Mouse (Mus musculus) hindlimb bud, embryonic 11.5 days (tissue): ENCODE measurements at regions not wholly inside any gene's neighbourhood (a gene's known extent, or its start where the extent isn't known, plus 50 kb on each side); places are given as distances from the start of the nearest gene placed in this dataset.

Experiments used
- DNase-seq: peaks from one replicate; pipeline ENCODE4 v3.0.0-alpha.2; 2012; ENCODE audit warnings: low read depth, low spot score; ENCODE audit errors: extremely low spot score

DNA sequence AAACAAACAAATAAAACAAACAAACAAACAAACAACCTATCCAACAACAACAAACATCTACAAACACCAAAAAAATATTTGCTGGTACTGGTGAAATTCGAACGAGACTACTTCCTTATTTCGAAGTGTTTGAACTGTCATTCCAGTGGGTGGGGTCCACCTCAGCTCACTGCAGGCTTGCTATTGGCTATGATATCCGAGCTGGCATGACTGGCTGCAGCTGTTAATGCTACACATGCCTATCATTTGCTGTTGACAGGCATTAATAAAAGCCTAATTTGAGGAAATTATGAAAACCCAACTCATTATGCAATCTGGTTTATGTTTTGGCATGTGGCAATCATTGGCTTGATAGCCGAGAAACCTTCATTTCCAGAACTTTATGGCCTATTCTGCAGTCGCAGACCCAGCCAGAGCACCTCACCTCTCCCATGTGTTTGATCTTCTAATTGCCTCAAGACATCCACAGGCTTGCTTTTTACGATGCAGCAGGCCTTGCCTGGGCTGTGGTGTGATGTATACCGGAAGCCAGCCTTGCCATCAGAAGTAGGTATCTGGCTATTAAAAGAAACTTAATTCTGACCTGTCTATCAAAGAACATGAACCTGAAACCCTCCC lies 283.3 kb upstream of the Nr2f2 start:
- DNase-seq: peak; percentile 89

DNA sequence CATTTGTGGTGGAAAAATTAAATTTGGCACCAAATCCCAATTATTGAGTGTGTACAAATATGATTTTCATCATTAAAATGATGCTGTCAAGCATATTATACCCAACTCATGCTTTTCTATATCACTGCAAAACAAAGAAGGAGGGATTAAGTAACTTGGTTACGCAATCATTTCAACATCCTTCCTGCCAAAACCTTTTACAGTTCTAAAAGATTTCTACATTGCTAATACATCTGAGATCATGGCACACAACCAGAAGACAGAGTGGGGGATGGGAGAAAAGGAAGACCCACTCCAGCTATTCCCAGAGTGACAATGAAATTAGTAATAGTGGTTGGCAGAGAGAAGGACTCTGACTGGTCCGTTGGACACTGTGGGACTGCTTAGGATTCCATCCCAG lies 280.3 kb upstream of the Nr2f2 start:
- no peak for DNase-seq

DNA sequence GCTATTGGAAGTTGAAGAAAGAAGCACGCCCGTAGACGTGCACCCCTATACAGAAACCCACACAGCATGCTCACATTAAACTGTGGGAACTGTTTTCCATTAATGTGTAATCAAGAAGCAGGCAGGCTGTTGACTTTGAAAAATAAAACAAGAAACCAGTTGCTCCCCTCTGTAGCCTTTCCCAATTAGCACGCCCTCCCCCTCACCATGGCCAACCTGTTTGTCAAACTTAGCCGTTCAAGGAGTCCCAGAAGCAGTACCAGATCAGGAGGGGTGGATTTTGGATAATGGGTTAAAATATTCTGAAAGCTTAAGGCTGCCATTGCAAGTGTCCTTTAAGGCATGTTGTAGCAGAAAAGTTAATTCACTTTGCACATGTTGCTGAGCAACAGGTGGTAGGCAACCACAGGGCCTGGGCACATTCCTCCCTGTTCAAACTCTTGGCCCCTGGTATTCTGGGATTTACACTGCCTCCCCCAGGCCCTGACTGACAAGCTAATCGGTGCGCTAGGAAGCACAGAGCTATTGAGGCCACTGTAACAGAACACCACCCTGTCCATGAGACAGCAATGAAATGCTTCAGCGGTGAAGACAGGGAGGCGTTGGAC lies 277.3 kb upstream of the Nr2f2 start:
- no peak for DNase-seq

DNA sequence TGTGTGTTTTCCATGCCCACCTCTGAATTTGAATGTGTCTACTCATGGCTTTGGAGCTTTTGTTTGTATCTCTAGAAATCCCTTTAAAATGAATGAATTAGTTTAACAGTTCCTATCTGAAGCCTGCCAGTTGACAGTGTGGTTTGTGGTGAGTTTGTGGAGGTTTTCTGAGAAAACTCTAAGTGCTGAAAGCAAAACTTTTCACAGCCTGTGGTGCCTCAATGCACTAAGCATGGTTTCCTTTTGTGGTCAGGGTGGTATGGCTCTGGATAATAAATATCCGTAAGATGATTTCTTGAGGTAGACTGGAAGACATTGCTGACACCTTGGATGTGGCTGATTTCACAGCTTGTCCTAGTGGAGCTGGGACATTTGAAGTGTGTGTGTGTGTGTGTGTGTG lies 276.5 kb upstream of the Nr2f2 start:
- DNase-seq: no peak

DNA sequence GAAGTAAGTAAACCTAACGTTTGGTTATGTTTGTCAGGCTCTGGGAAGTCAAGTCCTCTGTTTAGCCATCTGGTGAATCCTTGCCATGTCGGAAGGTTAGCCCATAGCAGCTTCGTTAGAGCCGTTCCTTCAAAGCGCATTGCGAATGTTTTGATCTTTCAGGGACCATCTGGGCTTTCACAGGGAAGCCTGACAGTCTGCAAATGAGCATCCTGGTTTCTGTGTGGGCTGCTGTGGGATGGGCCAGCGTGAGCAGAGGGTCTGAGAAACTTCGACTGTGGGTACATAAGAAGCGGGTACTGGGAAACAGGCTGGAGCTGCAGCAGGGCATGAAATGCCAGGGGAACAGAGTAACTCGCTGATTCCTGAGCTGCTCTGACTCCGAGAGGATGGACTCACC lies 274.7 kb upstream of the Nr2f2 start:
- no peak for DNase-seq

DNA sequence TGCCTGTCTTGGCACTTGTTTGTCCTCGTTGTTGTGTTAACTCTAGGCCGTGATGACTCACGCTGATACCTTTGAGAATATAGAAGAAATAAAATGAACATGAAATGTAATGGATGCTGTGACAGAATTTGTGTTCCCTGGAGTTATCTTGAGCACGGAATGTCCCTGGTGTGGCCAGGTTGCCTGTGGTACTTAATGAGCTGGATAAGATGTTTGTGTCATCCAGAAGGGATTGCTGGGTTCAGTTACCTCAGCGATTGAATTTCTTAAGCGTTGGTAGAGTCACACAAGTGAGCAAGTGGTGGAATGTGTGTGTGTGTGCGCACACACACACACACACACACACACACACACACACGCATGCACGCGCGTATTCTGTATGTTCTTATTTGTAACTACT lies 274.0 kb upstream of the Nr2f2 start:
- DNase-seq: no peak

DNA sequence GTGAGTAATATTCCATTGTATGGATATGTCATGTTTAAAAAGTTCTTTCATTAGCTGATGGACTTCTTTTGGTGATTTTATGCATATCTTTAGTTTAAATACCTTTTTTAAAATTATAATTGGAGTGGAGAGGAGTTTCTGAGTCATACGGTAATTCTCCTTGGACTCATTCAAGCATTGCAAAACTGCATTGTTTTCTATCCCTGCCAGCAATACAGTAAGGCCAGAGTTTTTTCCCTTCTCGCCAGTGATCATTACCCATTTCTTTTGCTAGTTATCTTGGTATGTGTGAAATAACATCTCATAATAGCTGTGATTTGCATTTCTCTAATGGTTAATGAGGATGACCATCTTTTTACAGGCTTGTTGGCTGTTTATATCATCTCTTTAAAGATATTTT lies 271.6 kb upstream of the Nr2f2 start:
- no peak for DNase-seq

DNA sequence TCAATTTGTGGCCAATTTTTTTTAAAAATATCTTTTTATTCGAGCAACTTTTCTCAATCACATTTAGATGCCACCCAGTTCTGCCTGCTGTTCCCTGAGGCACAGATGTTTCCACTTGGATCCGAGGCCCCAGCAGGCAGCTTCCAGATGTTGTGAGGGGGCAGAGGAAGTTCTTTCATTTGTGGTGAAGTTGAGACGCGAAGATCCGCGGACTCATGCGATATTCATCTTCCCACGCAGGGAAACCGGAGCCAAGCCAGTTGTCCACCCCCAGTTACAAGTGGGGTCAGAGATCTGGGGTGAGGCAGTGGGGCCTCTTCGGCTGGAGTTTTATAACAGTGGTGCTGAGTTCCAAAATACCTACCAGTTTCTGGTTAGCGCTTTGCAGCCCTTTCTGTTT lies 267.5 kb upstream of the Nr2f2 start:
- no peak for DNase-seq

DNA sequence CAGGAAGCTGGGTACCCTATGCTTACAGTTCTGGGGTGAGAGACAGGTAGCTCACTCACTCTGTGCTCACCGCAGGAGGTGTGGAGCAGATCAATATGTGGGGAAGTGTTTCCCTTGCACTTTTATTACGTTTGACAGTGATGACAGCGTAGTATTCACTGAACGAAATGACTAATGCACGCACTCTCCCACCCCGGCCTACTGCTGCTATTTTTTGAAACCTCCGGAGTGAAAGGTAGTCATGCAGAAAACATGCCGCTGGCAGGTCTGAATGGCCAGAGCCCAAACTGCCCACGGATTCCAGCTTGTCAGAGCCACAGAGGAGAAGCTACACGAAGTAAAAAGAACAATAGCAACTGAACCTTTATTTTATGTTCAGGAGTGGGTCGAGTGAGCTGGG lies 267.0 kb upstream of the Nr2f2 start:
- no peak for DNase-seq

DNA sequence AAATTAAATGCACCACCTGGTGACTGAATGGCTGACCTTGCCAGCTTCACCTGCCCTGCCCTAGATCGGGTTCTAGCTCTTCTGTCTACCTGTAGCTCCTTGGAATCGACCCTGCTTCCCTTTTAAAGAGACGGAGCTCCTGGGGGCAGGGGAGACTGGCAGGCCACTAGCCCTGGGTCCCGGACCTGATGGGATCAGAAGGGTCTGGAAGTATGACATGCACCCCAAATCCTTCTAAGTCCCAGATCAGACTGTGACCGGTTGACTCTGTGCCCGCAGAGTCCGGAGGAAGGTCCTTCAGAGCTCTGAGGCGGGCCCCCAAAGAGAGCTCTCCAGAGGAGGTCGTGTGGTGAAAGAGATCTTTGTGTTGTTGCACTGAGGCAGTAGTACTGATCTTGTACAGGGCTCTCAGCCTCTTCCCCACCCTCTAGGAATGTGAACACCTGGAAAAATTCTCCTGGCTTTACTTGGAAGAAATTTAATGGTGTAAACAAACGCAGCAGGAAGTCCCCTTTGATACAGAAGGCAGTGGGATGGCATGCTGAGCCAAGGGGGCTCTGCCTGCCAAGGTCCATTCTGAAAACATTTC lies 259.2 kb upstream of the Nr2f2 start:
- DNase-seq: no peak

DNA sequence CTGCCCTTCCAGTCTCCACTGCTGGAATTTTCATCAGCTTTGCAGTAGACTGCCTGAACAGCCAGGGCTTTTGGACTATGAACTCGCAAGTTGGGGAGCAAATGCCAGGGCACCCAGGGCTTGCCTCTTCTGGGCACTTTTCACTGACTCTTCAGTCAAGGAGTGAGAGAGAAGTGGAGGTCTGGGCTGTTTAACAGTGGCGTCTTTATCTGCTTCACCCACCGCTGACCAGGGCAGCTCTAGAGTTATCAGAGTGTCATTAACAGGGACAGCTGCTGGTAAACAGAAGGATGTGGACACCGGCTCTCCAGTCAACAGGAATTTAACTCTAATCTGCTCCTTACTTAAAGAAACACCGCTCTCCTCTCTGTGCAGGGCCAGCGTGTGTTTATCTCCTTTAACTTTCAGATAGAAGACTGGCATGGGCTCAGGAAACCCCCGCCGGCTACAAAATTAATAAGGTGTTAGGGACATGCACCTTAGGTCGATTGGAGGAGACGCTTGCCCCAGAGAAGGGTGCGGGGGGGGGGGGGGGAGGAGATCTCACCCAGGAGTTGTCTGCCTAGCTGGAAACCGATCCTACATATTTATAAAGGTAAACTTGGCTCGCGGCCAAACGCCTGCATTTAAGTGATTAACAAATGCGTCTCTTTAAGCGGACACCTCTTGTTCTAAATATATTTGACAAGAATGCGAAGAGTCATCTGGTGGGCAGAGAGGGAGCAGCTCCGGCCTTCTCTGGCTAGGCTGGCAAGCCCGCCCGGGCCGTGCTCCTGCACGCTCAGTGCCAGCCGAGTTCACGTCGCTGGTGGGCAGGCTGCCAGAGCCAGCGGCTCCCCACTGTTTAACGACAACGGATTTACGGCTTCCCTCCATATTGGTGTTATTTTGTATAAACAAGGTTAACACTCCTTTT lies 258.4 kb upstream of the Nr2f2 start:
- DNase-seq: no peak

DNA sequence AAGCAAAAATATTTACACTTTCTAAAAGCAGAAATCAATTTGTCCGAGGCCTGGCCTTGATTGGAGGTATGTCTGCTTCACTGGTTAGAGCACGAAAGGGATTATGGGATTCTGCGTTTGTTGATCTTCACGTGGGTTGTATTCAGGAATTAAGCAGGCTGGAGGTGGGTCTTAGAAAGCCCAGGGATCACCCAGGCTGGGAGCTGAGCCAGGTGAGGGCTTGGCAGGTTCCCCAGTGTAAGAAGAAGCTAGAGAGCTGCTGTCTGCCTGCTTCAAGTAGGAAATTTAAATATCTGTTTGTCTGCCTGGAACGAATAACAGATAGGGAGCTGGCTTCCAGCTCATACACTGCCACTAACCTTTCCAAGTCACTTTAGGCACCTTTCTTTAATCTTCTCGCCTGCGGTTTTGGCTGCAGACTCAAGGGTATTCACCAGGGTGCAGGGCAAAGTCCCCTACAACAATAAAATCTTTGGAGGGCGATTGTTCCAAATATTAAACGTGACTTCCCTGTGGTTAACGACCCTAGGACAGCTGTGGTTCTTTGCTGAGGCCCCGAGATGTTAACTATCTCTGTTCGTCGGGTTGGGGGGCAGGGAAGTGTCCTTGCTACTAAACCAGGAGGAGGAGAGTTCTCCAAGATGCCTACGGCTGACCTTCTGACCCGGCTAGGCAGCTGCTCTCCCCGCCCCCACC lies 257.6 kb upstream of the Nr2f2 start:
- no peak for DNase-seq

DNA sequence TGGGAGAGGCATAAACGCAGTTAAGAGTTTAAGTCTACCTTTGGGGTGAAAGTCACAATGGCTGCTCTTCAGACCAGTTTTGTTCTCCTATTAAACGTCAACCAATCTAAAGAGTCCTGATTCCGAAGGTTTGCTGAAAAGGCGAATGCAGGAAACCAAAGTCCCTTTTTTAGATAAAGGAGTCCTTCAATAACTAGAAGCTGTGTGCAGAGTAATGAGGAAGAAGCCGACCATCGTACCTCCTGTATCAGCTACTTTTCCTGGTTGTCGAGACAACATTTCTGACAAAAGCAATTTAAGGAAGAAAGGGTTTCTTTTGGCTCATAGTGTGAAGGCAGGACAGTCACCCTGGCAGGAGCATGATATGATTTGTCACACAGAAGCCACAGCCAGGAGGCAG lies 252.9 kb upstream of the Nr2f2 start:
- DNase-seq: no peak

DNA sequence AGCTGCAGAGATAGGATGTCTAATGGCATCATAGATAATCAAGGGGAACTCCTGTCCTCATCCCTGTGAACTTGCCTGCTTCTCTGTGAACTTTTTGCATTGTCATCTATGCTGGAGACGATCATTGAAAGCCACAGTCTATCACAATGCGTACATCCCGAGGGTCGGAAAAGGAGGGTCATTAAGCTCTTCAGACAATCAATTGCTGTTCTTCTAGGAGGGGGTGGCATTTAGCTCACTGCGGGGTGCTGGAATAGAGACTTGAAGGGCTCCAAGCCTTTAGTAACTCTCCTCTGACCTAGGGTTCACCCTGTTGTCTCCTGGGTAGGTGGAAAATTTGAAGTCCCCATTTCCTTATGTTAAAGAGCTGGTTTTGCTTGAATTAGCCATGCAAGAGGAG lies 251.7 kb upstream of the Nr2f2 start:
- no peak for DNase-seq

DNA sequence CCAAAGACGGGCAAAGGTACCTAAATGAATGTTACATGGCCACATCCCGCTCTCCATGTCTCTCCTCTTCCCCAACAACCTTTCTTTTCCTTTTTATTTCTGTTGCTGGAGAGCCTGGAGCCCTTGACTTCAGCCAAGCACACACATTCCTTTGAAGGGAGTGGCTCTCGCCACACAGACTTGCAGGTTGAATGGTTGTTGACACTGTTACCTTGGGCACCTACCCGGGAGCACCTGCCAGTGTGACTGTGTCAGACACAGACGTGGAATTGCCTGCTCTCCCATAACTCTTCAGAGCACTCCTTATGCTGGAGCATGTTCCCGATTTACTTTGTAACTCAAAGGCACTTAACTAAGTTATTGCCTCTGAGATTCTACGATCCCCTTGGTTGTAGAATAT lies 240.0 kb upstream of the Nr2f2 start:
- DNase-seq: no peak

DNA sequence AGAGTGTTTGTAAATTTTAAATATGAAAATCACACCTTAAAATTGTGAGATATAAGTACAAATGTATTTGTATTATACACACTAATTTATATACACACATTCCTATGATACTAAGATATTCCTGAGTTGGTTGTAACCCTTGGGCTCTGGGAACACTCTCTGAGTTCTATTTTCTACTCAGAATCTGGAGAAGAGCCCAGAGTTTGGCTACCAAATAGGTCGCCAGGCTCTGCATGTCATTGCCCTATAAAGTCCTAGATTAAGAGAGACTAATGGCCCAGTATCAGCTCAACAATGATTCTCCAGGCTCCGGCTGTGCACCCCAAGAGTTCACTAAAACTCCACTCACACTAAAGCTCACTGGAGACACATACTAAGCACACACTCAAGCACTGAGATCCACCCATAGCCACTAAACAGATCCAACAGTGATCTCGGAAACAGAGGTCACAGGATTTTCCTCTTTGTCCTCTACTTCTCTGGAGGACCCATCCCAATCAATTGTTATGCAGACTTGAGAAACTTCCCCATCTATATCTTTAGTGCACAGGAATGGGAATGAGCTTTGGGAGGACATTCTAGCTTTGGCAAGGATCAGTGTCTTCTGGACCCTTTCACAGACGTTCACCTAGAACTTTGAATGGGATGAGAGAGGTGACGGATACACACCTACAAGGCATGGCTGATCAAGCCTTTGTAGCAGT lies 238.1 kb upstream of the Nr2f2 start:
- no peak for DNase-seq

DNA sequence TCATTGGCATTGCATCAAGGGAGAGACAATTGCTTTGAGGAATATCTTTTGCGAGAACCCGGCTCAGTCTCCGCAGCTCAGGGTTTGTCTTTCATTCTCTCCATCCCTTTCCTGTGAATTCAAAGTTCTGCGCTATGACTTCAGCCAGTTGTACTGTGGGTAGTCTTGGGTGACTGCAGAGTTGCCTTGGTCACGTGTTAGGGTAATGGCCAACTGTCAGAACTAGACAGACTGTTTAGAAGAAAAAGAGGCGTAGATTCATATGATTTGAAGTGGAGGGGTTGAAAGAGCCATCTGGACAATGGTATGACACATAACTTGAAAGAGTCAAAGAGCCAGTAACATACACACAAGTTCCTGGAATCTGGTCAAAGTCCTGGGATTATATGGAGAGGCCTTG lies 226.5 kb upstream of the Nr2f2 start:
- DNase-seq: no peak

DNA sequence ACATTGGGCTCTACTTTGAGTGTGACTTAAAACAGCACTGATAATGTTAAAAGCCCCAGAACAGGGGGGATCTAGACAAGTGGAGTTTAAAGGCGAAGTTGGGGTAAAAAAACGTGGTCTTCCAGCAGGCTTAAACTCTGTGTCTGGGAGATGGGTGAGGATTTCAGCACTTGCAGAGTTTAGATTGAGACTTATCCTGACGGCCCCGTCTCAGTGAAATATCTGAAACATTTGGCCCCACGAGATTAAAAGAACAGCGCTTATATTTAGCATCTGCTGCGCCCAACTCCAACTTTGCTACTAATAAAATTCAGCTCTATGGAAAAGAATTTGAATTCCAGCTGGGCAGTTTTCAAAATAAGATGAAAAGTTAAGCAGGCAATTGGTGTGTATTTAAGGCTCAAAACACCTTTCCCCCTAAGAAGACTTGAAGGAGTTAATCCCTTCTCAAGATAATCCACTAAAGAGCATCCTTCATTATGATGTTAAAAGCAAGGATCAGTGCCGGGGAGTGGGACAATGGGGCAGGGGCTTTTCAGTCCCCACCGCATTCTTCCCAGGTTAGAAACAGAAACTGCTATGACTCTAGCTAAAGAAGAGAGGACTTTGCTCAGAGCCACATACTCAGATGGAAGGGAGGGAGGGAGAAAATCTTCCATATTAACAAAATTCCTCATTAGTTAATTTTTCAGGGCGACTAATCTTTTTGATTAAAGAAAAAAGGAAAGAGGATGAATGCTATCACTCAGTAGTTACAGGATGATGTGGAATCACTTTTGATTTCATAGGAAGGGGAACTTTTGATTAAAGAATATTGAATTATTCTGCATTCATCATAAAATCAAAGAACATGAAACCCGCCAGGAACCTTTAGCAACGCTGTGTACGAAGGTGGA lies 225.1 kb upstream of the Nr2f2 start:
- no peak for DNase-seq

DNA sequence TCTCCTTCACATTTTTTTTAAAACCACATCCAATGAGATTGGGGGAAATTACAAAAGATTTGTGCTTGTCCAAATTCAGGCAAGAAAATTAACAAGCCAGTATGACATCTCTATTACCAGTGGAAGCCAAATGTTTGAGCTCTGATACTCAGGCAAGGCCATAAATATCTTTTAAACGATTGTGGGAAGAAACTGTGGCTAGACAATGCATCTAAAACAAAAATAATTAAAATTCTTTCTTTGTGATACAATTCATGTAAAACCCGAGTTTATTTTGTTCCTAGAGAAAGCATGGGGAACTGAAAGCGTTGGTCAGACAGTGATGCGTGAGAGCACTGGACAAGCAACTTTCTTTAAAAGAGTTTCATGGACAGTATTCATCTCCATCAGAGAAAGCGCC lies 223.2 kb upstream of the Nr2f2 start:
- no peak for DNase-seq

DNA sequence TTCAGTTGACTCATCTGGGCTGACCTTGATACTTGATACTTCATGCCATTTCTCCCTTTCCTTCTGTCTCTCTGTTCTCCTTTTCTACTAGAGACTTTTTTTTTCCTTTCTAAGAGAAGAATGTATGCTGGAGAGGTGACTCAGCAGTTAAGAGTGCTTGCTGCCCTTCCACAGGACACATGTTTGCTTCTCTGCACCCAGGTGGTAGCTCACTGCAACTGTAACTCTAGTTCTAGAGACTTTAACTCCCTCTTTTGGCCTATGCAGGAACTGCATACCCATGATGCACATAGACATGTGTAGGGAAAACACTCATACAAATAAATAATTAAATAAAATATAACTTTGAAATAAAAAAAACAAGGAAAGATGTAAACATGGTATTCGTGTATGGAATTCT lies 221.5 kb upstream of the Nr2f2 start:
- DNase-seq: no peak
